Mouse (Mus musculus): ENCODE results near the gene Hepacam. TPM values are rescaled to one million over a fixed set of nuclear protein-coding genes. Genes with fewer than 3 reads are reported as not detected.
A peak's percentile ranks its signal among the peaks of the same experiment; 100 is the strongest.

Hepacam gene
- total RNA-seq, 2 experiments from 2014 or later, result 0.24 TPM; not detected in 1

- intact Hi-C loops (cut with DNase I), result no loop called here
- no peak for DNase-seq
Measured at GRCm38 (mm10) chr9:37375718-37376117, 8.6 kb downstream of the Hepacam start.

GRCm38 (mm10) chr9:37383161-37383560 lies 16.0 kb downstream of the Hepacam start:
- intact Hi-C loops (cut with DNase I), result no loop called here
- DNase-seq, result no peak

GRCm38 (mm10) chr9:37384284-37385182 lies 17.4 kb downstream of the Hepacam start:
- DNase-seq, result peak; percentile 41 to 53
- intact Hi-C loops (cut with DNase I), result loop anchor here (2.0 kb wide), 1 partner anchor 18 kb away; no protein-coding TSS in a partner anchor

GRCm38 (mm10) chr9:37390891-37391290 lies 23.7 kb downstream of the Hepacam start:
- no peak for DNase-seq
- intact Hi-C loops (cut with DNase I), result no loop called here

GRCm38 (mm10) chr9:37392071-37392470 lies 24.9 kb downstream of the Hepacam start:
- intact Hi-C loops (cut with DNase I), result no loop called here

GRCm38 (mm10) chr9:37393482-37394131 lies 26.5 kb downstream of the Hepacam start:
- intact Hi-C loops (cut with DNase I), result no loop called here
- no peak for DNase-seq

More at GRCm38 (mm10) chr9:37392071-37392470, 24.9 kb downstream of the Hepacam start:
- no peak for DNase-seq

GRCm38 (mm10) chr9:37400585-37400984 lies 33.4 kb downstream of the Hepacam start:
- DNase-seq, result peak in 1 of 2 experiments; percentile 46
- intact Hi-C loops (cut with DNase I), result loop anchor here (5.0 kb wide), 1 partner anchor 53 kb away; the partner anchor contains the start of gene Ccdc15

- intact Hi-C loops (cut with DNase I), result loop anchor here (2.0 to 5.0 kb wide), 3 partner anchors 17 to 55 kb away; partner anchors contain the start of gene Ccdc15
- peak; percentile 36 to 44 for DNase-seq
Measured at GRCm38 (mm10) chr9:37401802-37402201, 34.7 kb downstream of the Hepacam start, which contains the start of gene Robo4. Robo4 (plus strand) TSS chr9:37401897.

GRCm38 (mm10) chr9:37402501-37402900 lies 35.4 kb downstream of the Hepacam start:
- DNase-seq, result no peak
- intact Hi-C loops (cut with DNase I), result loop anchor here (2.0 to 5.0 kb wide), 3 partner anchors 18 to 55 kb away; partner anchors contain the start of gene Ccdc15

- intact Hi-C loops (cut with DNase I), result loop anchor here (2.0 to 5.0 kb wide), 3 partner anchors 18 to 56 kb away; partner anchors contain the start of gene Ccdc15
- no peak for DNase-seq
Measured at GRCm38 (mm10) chr9:37403011-37403410, 35.9 kb downstream of the Hepacam start.

GRCm38 (mm10) chr9:37406372-37406771 lies 39.2 kb downstream of the Hepacam start:
- intact Hi-C loops (cut with DNase I), result loop anchor here (5.0 kb wide), 1 partner anchor 141 kb away; no protein-coding TSS in a partner anchor

GRCm38 (mm10) chr9:37407850-37408502 lies 40.8 kb downstream of the Hepacam start:
- peak; percentile 58 to 59 for DNase-seq
- intact Hi-C loops (cut with DNase I), result loop anchor here (5.0 kb wide), 1 partner anchor 139 kb away; no protein-coding TSS in a partner anchor

More at GRCm38 (mm10) chr9:37406372-37406771, 39.2 kb downstream of the Hepacam start:
- DNase-seq, result peak in 1 of 2 experiments; percentile 45

- DNase-seq, result no peak
Measured at GRCm38 (mm10) chr9:37409698-37410445, 42.7 kb downstream of the Hepacam start.

GRCm38 (mm10) chr9:37412989-37413388 lies 45.8 kb downstream of the Hepacam start:
- DNase-seq, result no peak
- intact Hi-C loops (cut with DNase I), result no loop called here

More at GRCm38 (mm10) chr9:37409698-37410445, 42.7 kb downstream of the Hepacam start:
- intact Hi-C loops (cut with DNase I), result loop anchor here (5.0 kb wide), 1 partner anchor 137 kb away; no protein-coding TSS in a partner anchor

GRCm38 (mm10) chr9:37414666-37415065 lies 47.5 kb downstream of the Hepacam start:
- intact Hi-C loops (cut with DNase I), result loop anchor here (5.0 kb wide), 1 partner anchor 123 kb away; the partner anchor contains the start of gene Vsig2
- DNase-seq, result no peak

GRCm38 (mm10) chr9:37418791-37419190 lies 51.6 kb downstream of the Hepacam start:
- DNase-seq, result no peak
- intact Hi-C loops (cut with DNase I), result loop anchor here (5.0 kb wide), 1 partner anchor 119 kb away; the partner anchor contains the start of gene Vsig2

GRCm38 (mm10) chr9:37420676-37421075 lies 53.5 kb downstream of the Hepacam start:
- DNase-seq, result peak; percentile 84

GRCm38 (mm10) chr9:37421239-37421638 lies 54.1 kb downstream of the Hepacam start:
- intact Hi-C loops (cut with DNase I), result no loop called here
- no peak for DNase-seq

More at GRCm38 (mm10) chr9:37420676-37421075, 53.5 kb downstream of the Hepacam start:
- intact Hi-C loops (cut with DNase I), result no loop called here

- no peak for DNase-seq
- intact Hi-C loops (cut with DNase I), result no loop called here
Measured at GRCm38 (mm10) chr9:37429326-37429725, 62.2 kb downstream of the Hepacam start.
